Mouse (Mus musculus) MEL (cell line): Measurements from ENCODE around the gene Rnf144b.

Experiments used
- CTCF ChIP-seq, 3 experiments: IDR thresholded peaks in 2 of 3; conservative IDR thresholded peaks in 1 of 3; 2 replicates each; pipeline ENCODE4 v1.5.1; 2011 to 2012; ENCODE audit warnings: low read length in 3 of 3, low read depth in 2 of 3, mild to moderate bottlenecking in 2 of 3, improper control_type of control experiment in 1 of 3, inconsistent platforms in 1 of 3, mixed read lengths in 1 of 3, moderate library complexity in 1 of 3; ENCODE audit not compliant: control insufficient read depth in 1 of 3, insufficient read depth in 1 of 3, poor library complexity in 1 of 3, severe bottlenecking in 1 of 3
- EP300 ChIP-seq, 2 experiments: IDR thresholded peaks; 2 replicates each; pipeline ENCODE4 v1.6.1; 2011; ENCODE audit warnings: improper control_type of control experiment in 2 of 2, low read length in 2 of 2, low read depth in 1 of 2, mild to moderate bottlenecking in 1 of 2
- ETS1 ChIP-seq: IDR thresholded peaks from 2 replicates; pipeline ENCODE4 v1.6.1; 2012; ENCODE audit warnings: low read depth, mild to moderate bottlenecking, inconsistent platforms, low read length, improper control_type of control experiment, moderate library complexity
- GATA1 ChIP-seq: IDR thresholded peaks from 2 replicates; pipeline ENCODE4 v1.6.1; 2011; ENCODE audit warnings: low read depth, low read length, improper control_type of control experiment
- JUND ChIP-seq: IDR thresholded peaks from 2 replicates; pipeline ENCODE4 v1.6.1; 2011; ENCODE audit warnings: low read depth, mild to moderate bottlenecking, improper control_type of control experiment, low read length
- MXI1 ChIP-seq: IDR thresholded peaks from 2 replicates; pipeline ENCODE4 v1.6.1; 2011; ENCODE audit warnings: mild to moderate bottlenecking, low read depth, low read length, improper control_type of control experiment
- POLR2A ChIP-seq, 2 experiments: IDR thresholded peaks; 2 replicates each; pipeline ENCODE4 v1.6.1; 2011 to 2012; ENCODE audit warnings: low read length in 2 of 2, mild to moderate bottlenecking in 2 of 2, control low read depth in 1 of 2, improper control_type of control experiment in 1 of 2, low read depth in 1 of 2, moderate library complexity in 1 of 2; ENCODE audit not compliant: control insufficient read depth in 1 of 2, insufficient read depth in 1 of 2, poor library complexity in 1 of 2
- TBP ChIP-seq: IDR thresholded peaks from 2 replicates; pipeline ENCODE4 v1.8.0; 2011; ENCODE audit warnings: low read depth, low read length, improper control_type of control experiment
- TCF12 ChIP-seq: IDR thresholded peaks from 2 replicates; pipeline ENCODE4 v1.6.1; 2014; ENCODE audit warnings: low read depth, mild to moderate bottlenecking, inconsistent platforms, low read length, improper control_type of control experiment, moderate library complexity
- USF1 ChIP-seq: IDR thresholded peaks from 2 replicates; pipeline ENCODE4 v1.6.1; 2014; ENCODE audit warnings: low read depth, mild to moderate bottlenecking, inconsistent platforms, low read length, improper control_type of control experiment, moderate library complexity

- TF ChIP-seq JUND = no peak
- TF ChIP-seq EP300 (IDR thresholded peaks at IDR 0.05; ENCODE audit: low read depth in 1 of 2, low read length in 2 of 2) = no peak
- TF ChIP-seq MXI1 = no peak
- TF ChIP-seq CTCF (IDR thresholded peaks at IDR 0.05 in 2 of 3, conservative IDR thresholded peaks at IDR 0.05 in 1 of 3; ENCODE audit: control insufficient read depth in 1 of 3, insufficient read depth in 1 of 3, low read depth in 2 of 3, low read length in 3 of 3, poor library complexity in 1 of 3, severe bottlenecking in 1 of 3) = no peak
- TF ChIP-seq POLR2A (IDR thresholded peaks at IDR 0.05; ENCODE audit: control insufficient read depth in 1 of 2, insufficient read depth in 1 of 2, low read depth in 1 of 2, low read length in 2 of 2, poor library complexity in 1 of 2) = no peak
- no peak for TF ChIP-seq TBP
- no peak for TF ChIP-seq USF1
- TF ChIP-seq GATA1 = no peak
- TF ChIP-seq TCF12 = no peak
- TF ChIP-seq ETS1 = no peak
These were observed 42.8 kb downstream of the Rnf144b start for GRCm38 (mm10) chr13:47165261-47165660.
